Mouse (Mus musculus) megakaryocyte, embryonic 14.5 days (primary cell): ENCODE measurements around the gene Dusp27.

ENCODE experiments used
- FLI1 ChIP-seq: IDR thresholded peaks from 2 replicates; pipeline ENCODE4 v1.6.1; 2012; ENCODE audit warnings: low read length, inconsistent platforms, mixed read lengths
- GATA1 ChIP-seq: IDR thresholded peaks from 3 replicates; pipeline ENCODE4 v1.6.1; 2012; ENCODE audit warnings: mixed read lengths, low read length, inconsistent platforms, borderline replicate concordance

DNA sequence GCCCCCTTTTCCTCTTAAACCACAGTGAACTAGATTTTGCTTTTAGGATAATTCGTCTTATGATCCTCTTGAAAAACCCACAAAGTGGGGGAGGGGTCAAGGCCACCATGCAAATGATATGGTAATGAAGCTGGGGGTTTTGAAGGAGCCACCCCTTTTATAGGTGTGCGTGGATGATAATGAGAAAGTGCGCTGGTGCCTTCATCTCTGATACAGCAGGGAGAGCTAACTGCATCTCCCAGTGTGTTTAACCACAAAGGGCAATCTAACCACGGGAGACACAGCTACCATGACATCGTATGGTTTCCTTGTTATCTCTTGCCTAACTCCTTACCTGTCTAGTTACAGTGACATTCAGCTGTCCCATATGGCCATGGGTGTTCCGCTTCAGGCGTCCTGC lies 22.3 kb upstream of the Dusp27 start:
- TF ChIP-seq GATA1 (no peak), FLI1 (no peak)
